Mouse (Mus musculus) midbrain, embryonic 13.5 days (tissue): Measurements from ENCODE around the gene 3100002H09Rik. TPM values are rescaled to one million over a fixed set of nuclear protein-coding genes. Genes with fewer than 3 reads are reported as not detected.

Experiments used
- ATAC-seq: fragments of 200-750 bp; cut with Nextera tagmentation; 2 replicates; pipeline ENCODE4 v1.8.0; 2017; ENCODE audit warnings: mild to moderate bottlenecking, moderate TSS enrichment, moderate library complexity
- H3K27ac ChIP-seq: fragments of 300-500 bp; sonication (generic); 2 replicates; pipeline ENCODE4 v1.5.1; 2015; ENCODE audit warnings: inconsistent platforms, mild to moderate bottlenecking, moderate library complexity
- H3K27me3 ChIP-seq: fragments of 300-500 bp; sonication (generic); 2 replicates; pipeline ENCODE4 v1.6.1; 2015; ENCODE audit warnings: mild to moderate bottlenecking, inconsistent platforms
- H3K36me3 ChIP-seq: fragments of 300-500 bp; sonication (generic); 2 replicates; pipeline ENCODE4 v1.6.1; 2015; ENCODE audit warnings: mild to moderate bottlenecking, inconsistent platforms
- H3K4me1 ChIP-seq: fragments of 300-500 bp; sonication (generic); replicated peaks from 2 replicates; pipeline ENCODE4 v1.6.1; 2015; ENCODE audit warnings: inconsistent platforms
- H3K4me2 ChIP-seq: fragments of 300-500 bp; sonication (generic); replicated peaks from 2 replicates; pipeline ENCODE4 v1.6.1; 2015; ENCODE audit warnings: moderate library complexity, mild to moderate bottlenecking, inconsistent platforms
- H3K4me3 ChIP-seq: fragments of 300-500 bp; sonication (generic); replicated peaks from 2 replicates; pipeline ENCODE4 v1.5.1; 2015; ENCODE audit warnings: mild to moderate bottlenecking, inconsistent platforms
- H3K9ac ChIP-seq: fragments of 300-500 bp; sonication (generic); replicated peaks from 2 replicates; pipeline ENCODE4 v1.6.1; 2015; ENCODE audit warnings: mild to moderate bottlenecking, inconsistent platforms
- H3K9me3 ChIP-seq: fragments of 300-500 bp; sonication (generic); 2 replicates; pipeline ENCODE4 v1.6.1; 2016; ENCODE audit warnings: mild to moderate bottlenecking, inconsistent platforms
- WGBS: fragments of 180-500 bp; shearing (Covaris S2); methylation state at CpG from one replicate; pipeline ENCODE4 v1.1.7; 2015; 5-methylcytosine and 5-hydroxymethylcytosine counted together
- polyA plus RNA-seq: library from polyadenylated mRNA; unstranded; fragments of >200 nt; fragmentation: Nextera tagmentation; extraction: Ambion mirVana; gene quantifications from 2 replicates; pipeline ENCODE4 v1.2.1, GENCODE M21; 2015

3100002H09Rik gene
- polyA plus RNA-seq, 1 experiment from 2014 or later: 1.1 TPM

- Histone ChIP-seq H3K9ac (no peak overlapping the region), H3K4me2 (no peak overlapping the region), H3K27ac (no peak overlapping the region), H3K4me1 (peaks cover 52% of the 10 kb centered on the region), H3K9me3 (no peaks in the 10 kb centered on the region), H3K4me3 (no peak overlapping the region), H3K27me3 (peaks cover 7% of the 10 kb centered on the region), H3K36me3 (no peaks in the 10 kb centered on the region)
- ATAC-seq: no peak
- no CpG with 5 or more reads among the region's 1 CpGs for WGBS
Observed at GRCm38 (mm10) chr4:124614189-124614588, 3.6 kb upstream of the 3100002H09Rik start.

- Histone ChIP-seq H3K36me3 (no peaks in the 10 kb centered on the region), H3K27ac (no peak overlapping the region), H3K4me2 (no peak overlapping the region), H3K9ac (no peak overlapping the region), H3K27me3 (peaks cover 10% of the 10 kb centered on the region; the same call in 1 of the 2 replicates), H3K4me3 (no peak overlapping the region), H3K9me3 (no peaks in the 10 kb centered on the region), H3K4me1 (peaks cover 28% of the 10 kb centered on the region)
- 89% methylated on average over 4 of the region's 4 CpGs for WGBS
- ATAC-seq: no peak
Observed at GRCm38 (mm10) chr4:124611768-124612167, 1.2 kb upstream of the 3100002H09Rik start.

- H3K27me3 ChIP-seq: peaks cover 16% of the 10 kb centered on the region; the same call in 1 of the 2 replicates
- no peaks in the 10 kb centered on the region for H3K9me3 ChIP-seq
- H3K27ac ChIP-seq: no peak overlapping the region
- 77% methylated on average over 2 of the region's 2 CpGs for WGBS
- H3K4me3 ChIP-seq: no peak overlapping the region
- H3K4me1 ChIP-seq: peaks cover 11% of the 10 kb centered on the region
- no peak for ATAC-seq
- H3K4me2 ChIP-seq: no peak overlapping the region
- H3K36me3 ChIP-seq: no peaks in the 10 kb centered on the region
- H3K9ac ChIP-seq: no peak overlapping the region
Observed at GRCm38 (mm10) chr4:124610066-124610465, 537 bp downstream of the 3100002H09Rik start.

- Histone ChIP-seq H3K9ac (no peak overlapping the region), H3K4me3 (no peak overlapping the region), H3K4me1 (no peaks in the 10 kb centered on the region), H3K27ac (no peak overlapping the region), H3K4me2 (no peak overlapping the region), H3K9me3 (no peaks in the 10 kb centered on the region), H3K27me3 (peaks cover 11% of the 10 kb centered on the region; the same call in 1 of the 2 replicates), H3K36me3 (no peaks in the 10 kb centered on the region)
- 70% methylated on average over 8 of the region's 8 CpGs for WGBS
- no peak for ATAC-seq
Observed at GRCm38 (mm10) chr4:124607166-124607565, 3.4 kb downstream of the 3100002H09Rik start.

GRCm38 (mm10) chr4:124606180-124606579, 4.4 kb downstream of the 3100002H09Rik start:
- Histone ChIP-seq H3K9ac (no peak overlapping the region), H3K27ac (no peak overlapping the region), H3K9me3 (no peaks in the 10 kb centered on the region), H3K27me3 (peaks cover 11% of the 10 kb centered on the region; the same call in 1 of the 2 replicates), H3K4me2 (no peak overlapping the region), H3K4me3 (no peak overlapping the region), H3K4me1 (no peaks in the 10 kb centered on the region), H3K36me3 (no peaks in the 10 kb centered on the region)
- WGBS: 87% methylated on average over 3 of the region's 3 CpGs
- ATAC-seq: no peak

GRCm38 (mm10) chr4:124605255-124605654, 5.3 kb downstream of the 3100002H09Rik start:
- Histone ChIP-seq H3K4me2 (no peak overlapping the region), H3K4me3 (no peak overlapping the region), H3K4me1 (no peaks in the 10 kb centered on the region), H3K36me3 (no peaks in the 10 kb centered on the region), H3K27me3 (peaks cover 11% of the 10 kb centered on the region; the same call in 1 of the 2 replicates), H3K27ac (no peak overlapping the region), H3K9ac (no peak overlapping the region), H3K9me3 (no peaks in the 10 kb centered on the region)
- WGBS: 64% methylated on average over 5 of the region's 5 CpGs
- no peak for ATAC-seq

- no peak for ATAC-seq
- Histone ChIP-seq H3K27ac (no peak overlapping the region), H3K4me3 (no peak overlapping the region), H3K27me3 (peaks cover 11% of the 10 kb centered on the region; the same call in 1 of the 2 replicates), H3K4me1 (no peaks in the 10 kb centered on the region), H3K9ac (no peak overlapping the region), H3K9me3 (no peaks in the 10 kb centered on the region), H3K4me2 (no peak overlapping the region), H3K36me3 (no peaks in the 10 kb centered on the region)
- 38% methylated on average over 9 of the region's 9 CpGs for WGBS
Observed at GRCm38 (mm10) chr4:124603712-124604111, 6.9 kb downstream of the 3100002H09Rik start.

- WGBS: 78% methylated on average over 9 of the region's 9 CpGs
- no peak overlapping the region for H3K27ac ChIP-seq
- H3K4me3 ChIP-seq: no peak overlapping the region
- H3K27me3 ChIP-seq: peaks cover 11% of the 10 kb centered on the region; the same call in 1 of the 2 replicates
- no peaks in the 10 kb centered on the region for H3K9me3 ChIP-seq
- no peak overlapping the region for H3K9ac ChIP-seq
- H3K4me1 ChIP-seq: peaks cover 21% of the 10 kb centered on the region
- H3K4me2 ChIP-seq: no peak overlapping the region
- H3K36me3 ChIP-seq: no peaks in the 10 kb centered on the region
- ATAC-seq: no peak
Observed at GRCm38 (mm10) chr4:124595929-124596328, 14.7 kb downstream of the 3100002H09Rik start.

GRCm38 (mm10) chr4:124594933-124595332, 15.7 kb downstream of the 3100002H09Rik start:
- H3K27ac ChIP-seq: no peak overlapping the region
- H3K4me3 ChIP-seq: no peak overlapping the region
- H3K4me2 ChIP-seq: no peak overlapping the region
- peaks cover 11% of the 10 kb centered on the region; the same call in 1 of the 2 replicates for H3K27me3 ChIP-seq
- no peak for ATAC-seq
- no peak overlapping the region for H3K9ac ChIP-seq
- peaks cover 21% of the 10 kb centered on the region for H3K4me1 ChIP-seq
- H3K36me3 ChIP-seq: no peaks in the 10 kb centered on the region
- WGBS: 35% methylated on average over 13 of the region's 13 CpGs
- no peaks in the 10 kb centered on the region for H3K9me3 ChIP-seq

- WGBS: 56% methylated on average over 9 of the region's 9 CpGs
Observed at GRCm38 (mm10) chr4:124593691-124594090, 16.9 kb downstream of the 3100002H09Rik start.

GRCm38 (mm10) chr4:124593210-124593609, 17.4 kb downstream of the 3100002H09Rik start:
- Histone ChIP-seq H3K4me2 (no peak overlapping the region), H3K36me3 (no peaks in the 10 kb centered on the region), H3K27me3 (peaks cover 11% of the 10 kb centered on the region; the same call in 1 of the 2 replicates), H3K9ac (no peak overlapping the region), H3K4me1 (peaks cover 21% of the 10 kb centered on the region), H3K9me3 (no peaks in the 10 kb centered on the region), H3K4me3 (no peak overlapping the region), H3K27ac (no peak overlapping the region)
- no peak for ATAC-seq

More at GRCm38 (mm10) chr4:124593691-124594090, 16.9 kb downstream of the 3100002H09Rik start:
- ATAC-seq: no peak
- Histone ChIP-seq H3K36me3 (no peaks in the 10 kb centered on the region), H3K9me3 (no peaks in the 10 kb centered on the region), H3K4me2 (no peak overlapping the region), H3K4me3 (no peak overlapping the region), H3K27ac (no peak overlapping the region), H3K27me3 (peaks cover 11% of the 10 kb centered on the region; the same call in 1 of the 2 replicates), H3K9ac (no peak overlapping the region), H3K4me1 (peaks cover 21% of the 10 kb centered on the region)

GRCm38 (mm10) chr4:124592241-124592640, 18.4 kb downstream of the 3100002H09Rik start:
- Histone ChIP-seq H3K4me2 (no peak overlapping the region), H3K9ac (no peak overlapping the region), H3K27me3 (peaks cover 11% of the 10 kb centered on the region; the same call in 1 of the 2 replicates), H3K36me3 (no peaks in the 10 kb centered on the region), H3K27ac (no peak overlapping the region), H3K4me1 (peaks cover 21% of the 10 kb centered on the region), H3K4me3 (no peak overlapping the region), H3K9me3 (no peaks in the 10 kb centered on the region)
- 0 out of 2 replicates have a peak, but pooled peaks have one; percentile 41 for ATAC-seq
- WGBS: 84% methylated on average over 5 of the region's 5 CpGs

- ATAC-seq: no peak
- H3K27me3 ChIP-seq: peaks cover 18% of the 10 kb centered on the region
- no peak overlapping the region for H3K4me3 ChIP-seq
- WGBS: 90% methylated on average over 7 of the region's 7 CpGs
- no peak overlapping the region for H3K9ac ChIP-seq
- H3K4me1 ChIP-seq: peaks cover 14% of the 10 kb centered on the region
- no peak overlapping the region for H3K27ac ChIP-seq
- H3K4me2 ChIP-seq: no peak overlapping the region
- H3K36me3 ChIP-seq: no peaks in the 10 kb centered on the region
- H3K9me3 ChIP-seq: no peaks in the 10 kb centered on the region
Observed at GRCm38 (mm10) chr4:124580695-124581094, 29.9 kb downstream of the 3100002H09Rik start.
